Mouse (Mus musculus) embryonic facial prominence, embryonic 11.5 days (tissue): ENCODE measurements around the gene Prr7. TPM values are rescaled to one million over a fixed set of nuclear protein-coding genes. Genes with fewer than 3 reads are reported as not detected.

Source experiments
- ATAC-seq: fragments of 200-750 bp; cut with Nextera tagmentation; replicated peaks from 2 replicates; pipeline ENCODE4 v1.8.0; 2017; ENCODE audit warnings: low read depth; ENCODE audit not compliant: insufficient number of reproducible peaks, low FRiP score, low TSS enrichment
- DNase-seq: peaks from one replicate; pipeline ENCODE4 v3.0.0-alpha.2; 2015; ENCODE audit warnings: low spot score
- H3K27ac ChIP-seq: fragments of 300-500 bp; sonication (generic); replicated peaks from 2 replicates; pipeline ENCODE4 v1.5.1; 2014; ENCODE audit warnings: mild to moderate bottlenecking, low read depth, low read length, control low read depth
- H3K27me3 ChIP-seq: fragments of 300-500 bp; sonication (generic); 2 replicates; pipeline ENCODE4 v1.6.1; 2014; ENCODE audit warnings: mild to moderate bottlenecking, low read length, moderate library complexity, mixed read lengths; ENCODE audit not compliant: control insufficient read depth, insufficient read depth
- H3K36me3 ChIP-seq: fragments of 300-500 bp; sonication (generic); replicated peaks from 2 replicates; pipeline ENCODE4 v1.6.1; 2014; ENCODE audit warnings: low read depth, mild to moderate bottlenecking, low read length, moderate library complexity, mixed read lengths; ENCODE audit not compliant: control insufficient read depth, insufficient read depth
- H3K4me1 ChIP-seq: fragments of 300-500 bp; sonication (generic); 2 replicates; pipeline ENCODE4 v1.6.1; 2014; ENCODE audit warnings: low read length, mixed read lengths; ENCODE audit not compliant: control insufficient read depth, insufficient read depth
- H3K4me2 ChIP-seq: fragments of 300-500 bp; sonication (generic); 2 replicates; pipeline ENCODE4 v1.6.1; 2014; ENCODE audit warnings: low read depth, mild to moderate bottlenecking, control low read depth, low read length, moderate library complexity
- H3K4me3 ChIP-seq: fragments of 300-500 bp; sonication (generic); 2 replicates; pipeline ENCODE4 v1.5.1; 2014; ENCODE audit warnings: low read depth, low read length, control low read depth
- H3K9ac ChIP-seq: fragments of 300-500 bp; sonication (generic); replicated peaks from 2 replicates; pipeline ENCODE4 v1.6.1; 2014; ENCODE audit warnings: mild to moderate bottlenecking, control low read depth, low read length
- H3K9me3 ChIP-seq: fragments of 300-500 bp; sonication (generic); replicated peaks from 2 replicates; pipeline ENCODE4 v1.6.1; 2016; ENCODE audit warnings: mild to moderate bottlenecking, low read length, inconsistent platforms, mixed read lengths; ENCODE audit not compliant: control insufficient read depth
- WGBS: fragments of 180-500 bp; shearing (Covaris S2); extraction: QIAGEN DNeasy Blood & Tissue Kit; methylation state at CpG from one replicate; pipeline ENCODE4 v1.1.7; 2014; 5-methylcytosine and 5-hydroxymethylcytosine counted together
- polyA plus RNA-seq: library from polyadenylated mRNA; unstranded; fragments of >200 nt; fragmentation: Nextera tagmentation; extraction: Ambion mirVana; gene quantifications from 2 replicates; pipeline ENCODE4 v1.2.1, GENCODE M21; 2014

Gene Prr7
- polyA plus RNA-seq, 1 experiment from 2014 or later, result 1.7 TPM

- DNase-seq (no peak), ATAC-seq (no peak)
- Histone ChIP-seq H3K9ac (no peak overlapping the region), H3K27me3 (no peaks in the 10 kb centered on the region), H3K36me3 (peaks cover 25% of the 10 kb centered on the region), H3K27ac (no peak overlapping the region), H3K4me2 (no peak overlapping the region), H3K4me1 (peaks cover 7% of the 10 kb centered on the region), H3K9me3 (no peaks in the 10 kb centered on the region), H3K4me3 (no peak overlapping the region)
- 85% methylated on average over 5 of the region's 5 CpGs for whole genome bisulfite sequencing
Observed at GRCm38 (mm10) chr13:55475750-55476149, 11.7 kb downstream of the Prr7 start.

GRCm38 (mm10) chr13:55476256-55476655 lies 12.2 kb downstream of the Prr7 start:
- Histone ChIP-seq H3K27ac (no peak overlapping the region), H3K4me1 (peaks cover 4% of the 10 kb centered on the region), H3K36me3 (peaks cover 25% of the 10 kb centered on the region), H3K9me3 (no peaks in the 10 kb centered on the region), H3K4me2 (no peak overlapping the region), H3K4me3 (no peak overlapping the region), H3K27me3 (no peaks in the 10 kb centered on the region), H3K9ac (no peak overlapping the region)
- 93% methylated on average over 8 of the region's 8 CpGs for WGBS
- DNase-seq (no peak), ATAC-seq (no peak)

- DNase-seq, result no peak
- no peak overlapping the region for H3K9ac ChIP-seq
- H3K9me3 ChIP-seq, result no peaks in the 10 kb centered on the region
- H3K27me3 ChIP-seq, result no peaks in the 10 kb centered on the region
- no peak overlapping the region for H3K27ac ChIP-seq
- no peak overlapping the region for H3K4me3 ChIP-seq
- peaks cover 31% of the 10 kb centered on the region for H3K36me3 ChIP-seq
- H3K4me2 ChIP-seq, result no peak overlapping the region
- WGBS, result 66% methylated on average over 16 of the region's 16 CpGs
- peaks cover 4% of the 10 kb centered on the region for H3K4me1 ChIP-seq
- no peak for ATAC-seq
Observed at GRCm38 (mm10) chr13:55477492-55477891, 13.4 kb downstream of the Prr7 start.

- H3K27ac ChIP-seq, result no peak overlapping the region
- H3K4me2 ChIP-seq, result no peak overlapping the region
- H3K9ac ChIP-seq, result no peak overlapping the region
- H3K27me3 ChIP-seq, result no peaks in the 10 kb centered on the region
- no peak overlapping the region for H3K4me3 ChIP-seq
- peaks cover 31% of the 10 kb centered on the region for H3K36me3 ChIP-seq
- H3K9me3 ChIP-seq, result no peaks in the 10 kb centered on the region
- 47% methylated on average over 5 of the region's 5 CpGs for WGBS
- no peak for DNase-seq
- peaks cover 4% of the 10 kb centered on the region for H3K4me1 ChIP-seq
- ATAC-seq, result no peak
Observed at GRCm38 (mm10) chr13:55478036-55478435, 14.0 kb downstream of the Prr7 start.

- H3K4me3 ChIP-seq, result no peak overlapping the region
- ATAC-seq (no peak), DNase-seq (no peak)
- H3K9ac ChIP-seq, result no peak overlapping the region
- H3K4me2 ChIP-seq, result no peak overlapping the region
- WGBS, result 78% methylated on average over 7 of the region's 7 CpGs
- no peaks in the 10 kb centered on the region for H3K27me3 ChIP-seq
- no peak overlapping the region for H3K27ac ChIP-seq
- H3K4me1 ChIP-seq, result peaks cover 8% of the 10 kb centered on the region
- H3K36me3 ChIP-seq, result peaks cover 31% of the 10 kb centered on the region
- H3K9me3 ChIP-seq, result no peaks in the 10 kb centered on the region
Observed at GRCm38 (mm10) chr13:55479008-55479407, 14.9 kb downstream of the Prr7 start.

- Histone ChIP-seq H3K27ac (no peak overlapping the region), H3K27me3 (no peaks in the 10 kb centered on the region), H3K4me1 (peaks cover 6% of the 10 kb centered on the region), H3K9ac (no peak overlapping the region), H3K4me3 (no peak overlapping the region), H3K36me3 (peaks cover 27% of the 10 kb centered on the region), H3K4me2 (no peak overlapping the region), H3K9me3 (no peaks in the 10 kb centered on the region)
- no peak for ATAC-seq
- DNase-seq, result no peak
Observed at GRCm38 (mm10) chr13:55479929-55480328, 15.9 kb downstream of the Prr7 start.

- WGBS, result 90% methylated on average over 7 of the region's 7 CpGs
- no peak for ATAC-seq
- H3K36me3 ChIP-seq, result peaks cover 11% of the 10 kb centered on the region
- H3K9ac ChIP-seq, result no peak overlapping the region
- no peak for DNase-seq
- no peaks in the 10 kb centered on the region for H3K27me3 ChIP-seq
- H3K27ac ChIP-seq, result no peak overlapping the region
- H3K4me3 ChIP-seq, result no peak overlapping the region
- H3K4me1 ChIP-seq, result peaks cover 16% of the 10 kb centered on the region
- H3K4me2 ChIP-seq, result no peak overlapping the region
- no peaks in the 10 kb centered on the region for H3K9me3 ChIP-seq
Observed at GRCm38 (mm10) chr13:55482542-55482941, 18.5 kb downstream of the Prr7 start.

- no peak overlapping the region for H3K9ac ChIP-seq
- H3K27ac ChIP-seq, result no peak overlapping the region
- no peaks in the 10 kb centered on the region for H3K9me3 ChIP-seq
- H3K4me2 ChIP-seq, result no peak overlapping the region; the same call in 1 of the 2 replicates
- DNase-seq (no peak), ATAC-seq (no peak)
- H3K4me1 ChIP-seq, result peaks cover 16% of the 10 kb centered on the region
- 30% methylated on average over 9 of the region's 9 CpGs for WGBS
- no peak overlapping the region for H3K4me3 ChIP-seq
- peaks cover 10% of the 10 kb centered on the region for H3K36me3 ChIP-seq
- H3K27me3 ChIP-seq, result no peaks in the 10 kb centered on the region
Observed at GRCm38 (mm10) chr13:55483071-55483470, 19.0 kb downstream of the Prr7 start.
